Mouse (Mus musculus) frontal cortex, postnatal 36 days (tissue): ENCODE data around the gene Krtap1-5.
"Not testable (repeated sequence)": the region's sequence is repeated elsewhere in the genome, so short reads cannot be mapped to it uniquely, and the experiment has no call there.

Source experiments
- DNase-seq, 2 experiments: peaks; one replicate each; pipeline ENCODE4 v3.0.0; 2022; ENCODE audit warnings: low spot score in 2 of 2

The Krtap1-5 gene

GRCm38 (mm10) chr11:99580636-99581035, at the start of gene Krtap1-5:
Krtap1-5 (minus strand) TSS chr11:99581016.
- no peak for DNase-seq

- no peak for DNase-seq
Observed at GRCm38 (mm10) chr11:99628138-99628537, 47.3 kb upstream of the Krtap1-5 start, which contains the start of gene Krtap4-1. Krtap4-1 (minus strand) TSS chr11:99628238.

GRCm38 (mm10) chr11:99620335-99620734, 39.5 kb upstream of the Krtap1-5 start, which contains the start of gene Gm11562:
Gm11562 (minus strand) TSS chr11:99620435.
- no peak for DNase-seq

GRCm38 (mm10) chr11:99614796-99615363, 34.1 kb upstream of the Krtap1-5 start, which contains the start of gene Krtap2-4:
Krtap2-4 (minus strand) TSS chr11:99614846.
- DNase-seq: no peak

- not testable (repeated sequence) for DNase-seq
Observed at GRCm38 (mm10) chr11:99610089-99610488, 29.3 kb upstream of the Krtap1-5 start, which contains the start of gene Gm11937. Gm11937 (minus strand) TSS chr11:99610189.

GRCm38 (mm10) chr11:99609126-99609525, 28.3 kb upstream of the Krtap1-5 start:
- DNase-seq: peak; percentile 22 to 67

GRCm38 (mm10) chr11:99603208-99603607, 22.4 kb upstream of the Krtap1-5 start, which contains the start of gene Gm11938:
Gm11938 (minus strand) TSS chr11:99603308.
- not testable (repeated sequence) for DNase-seq

GRCm38 (mm10) chr11:99597742-99598141, 16.9 kb upstream of the Krtap1-5 start, which contains the start of gene Krtap9-3:
Krtap9-3 (minus strand) TSS chr11:99598105.
- not testable (repeated sequence) for DNase-seq

- no peak for DNase-seq
Observed at GRCm38 (mm10) chr11:99590981-99591380, 10.2 kb upstream of the Krtap1-5 start, which contains the start of gene Krtap1-3. Krtap1-3 (minus strand) TSS chr11:99591339.

GRCm38 (mm10) chr11:99585096-99585495, 4.3 kb upstream of the Krtap1-5 start:
- peak; percentile 17 to 27 for DNase-seq

GRCm38 (mm10) chr11:99583245-99583704, 2.5 kb upstream of the Krtap1-5 start, which contains the start of gene Krtap1-4:
Krtap1-4 (minus strand) TSS chr11:99583654.
- DNase-seq: no peak

- DNase-seq: no peak
Observed at GRCm38 (mm10) chr11:99581564-99581963, 748 bp upstream of the Krtap1-5 start.

GRCm38 (mm10) chr11:99581051-99581450, 235 bp upstream of the Krtap1-5 start:
- DNase-seq: no peak

- peak; percentile 54 to 62 for DNase-seq
Observed at GRCm38 (mm10) chr11:99574106-99574505, 6.7 kb downstream of the Krtap1-5 start.

GRCm38 (mm10) chr11:99573164-99573563, 7.7 kb downstream of the Krtap1-5 start:
- DNase-seq: peak in 1 of 2 experiments; percentile 20

GRCm38 (mm10) chr11:99566530-99566929, 14.3 kb downstream of the Krtap1-5 start, which contains the start of gene Krtap3-1:
Krtap3-1 (minus strand) TSS chr11:99566630.
- no peak for DNase-seq

- DNase-seq: no peak
Observed at GRCm38 (mm10) chr11:99562580-99562979, 18.2 kb downstream of the Krtap1-5 start.

GRCm38 (mm10) chr11:99559366-99559765, 21.4 kb downstream of the Krtap1-5 start, which contains the start of gene Gm11939:
Gm11939 (minus strand) TSS chr11:99559466.
- no peak for DNase-seq

- DNase-seq: no peak
Observed at GRCm38 (mm10) chr11:99557976-99558745, 22.7 kb downstream of the Krtap1-5 start.

- DNase-seq: no peak
Observed at GRCm38 (mm10) chr11:99556753-99557152, 24.1 kb downstream of the Krtap1-5 start, which contains the start of gene Krtap3-2. Krtap3-2 (minus strand) TSS chr11:99556853.

GRCm38 (mm10) chr11:99556195-99556594, 24.6 kb downstream of the Krtap1-5 start:
- DNase-seq: no peak

- DNase-seq: no peak
Observed at GRCm38 (mm10) chr11:99550765-99551164, 30.1 kb downstream of the Krtap1-5 start, which contains the start of gene Krtap3-3. Krtap3-3 (minus strand) TSS chr11:99550865.
